Mouse (Mus musculus): ENCODE results near the gene Aunip. TPM values are rescaled to one million over a fixed set of nuclear protein-coding genes. Genes with fewer than 3 reads are reported as not detected.

The Aunip gene
- polyA plus RNA-seq, 1 experiment from 2014 or later: 13.7 TPM

DNA sequence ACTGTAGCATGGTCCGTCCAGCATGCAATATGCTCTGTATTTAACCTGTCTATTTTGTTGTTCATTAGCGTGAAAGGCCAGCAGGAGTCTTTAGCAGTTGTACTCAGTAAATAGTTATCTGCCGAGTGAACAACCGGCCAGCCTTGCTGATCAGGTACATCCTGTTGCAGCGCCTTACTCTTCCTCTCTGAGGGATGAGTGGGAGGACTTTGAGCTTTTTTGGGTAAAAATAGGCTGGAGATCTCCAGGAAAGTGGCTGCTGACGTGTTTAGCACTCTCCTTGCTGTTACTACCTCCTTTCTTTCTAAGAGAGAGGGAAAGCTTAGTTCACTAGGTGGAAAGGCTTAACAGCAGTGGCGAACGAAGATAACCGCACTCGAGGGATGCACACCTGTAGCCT is 6.9 kb downstream of the Aunip start:
- H3K27me3 ChIP-seq (ENCODE audit: control insufficient read depth, insufficient read depth, low read depth, low read length): no peaks in the 10 kb centered on the region
- no peak overlapping the region for H3K4me2 ChIP-seq (ENCODE audit: low read depth, low read length)
- H3K9ac ChIP-seq (ENCODE audit: low read depth, low read length): no peak overlapping the region
- H3K9me3 ChIP-seq (replicated peaks; ENCODE audit: control insufficient read depth, low read length): no peaks in the 10 kb centered on the region
- H3K4me3 ChIP-seq (ENCODE audit: low read depth, low read length): no peak overlapping the region
- no peak overlapping the region for H3K27ac ChIP-seq (ENCODE audit: low read length)
- H3K36me3 ChIP-seq (ENCODE audit: control insufficient read depth, insufficient read depth): peaks cover 17% of the 10 kb centered on the region
- peaks cover 34% of the 10 kb centered on the region for H3K4me1 ChIP-seq (ENCODE audit: control insufficient read depth, low read depth, low read length)
- WGBS (ENCODE audit: insufficient replicate concordance): 65% methylated on average over 10 of the region's 10 CpGs
- ATAC-seq (ENCODE audit: low read depth): no peak

DNA sequence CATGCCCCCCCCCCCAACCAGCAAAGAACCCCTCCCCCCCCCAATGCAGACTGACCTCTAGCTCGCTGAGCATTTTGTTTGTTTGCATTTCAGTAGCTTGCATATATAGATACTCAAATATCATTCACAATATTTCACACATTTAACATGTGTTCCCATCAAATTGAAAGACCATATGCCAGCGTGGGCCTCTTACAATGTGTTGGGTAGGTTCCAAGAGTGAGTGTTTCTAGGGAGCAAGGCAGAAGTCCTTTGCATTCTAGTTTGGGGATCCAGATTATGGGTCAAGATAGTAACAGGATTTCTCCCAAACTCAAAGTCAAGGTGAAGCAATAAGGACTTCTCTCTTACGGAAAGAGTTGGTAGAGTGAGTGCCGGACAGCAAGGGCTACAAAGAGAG is 7.7 kb downstream of the Aunip start:
- Histone ChIP-seq H3K9ac (ENCODE audit: low read depth, low read length) (no peak overlapping the region), H3K4me3 (ENCODE audit: low read depth, low read length) (no peak overlapping the region), H3K4me2 (ENCODE audit: low read depth, low read length) (no peak overlapping the region), H3K9me3 (replicated peaks; ENCODE audit: control insufficient read depth, low read length) (no peaks in the 10 kb centered on the region), H3K27me3 (ENCODE audit: control insufficient read depth, insufficient read depth, low read depth, low read length) (no peaks in the 10 kb centered on the region), H3K36me3 (ENCODE audit: control insufficient read depth, insufficient read depth) (peaks cover 23% of the 10 kb centered on the region), H3K4me1 (ENCODE audit: control insufficient read depth, low read depth, low read length) (peaks cover 29% of the 10 kb centered on the region), H3K27ac (ENCODE audit: low read length) (no peak overlapping the region)
- no peak for ATAC-seq (ENCODE audit: low read depth)
- 87% methylated on average over 4 of the region's 4 CpGs for WGBS (ENCODE audit: insufficient replicate concordance)

DNA sequence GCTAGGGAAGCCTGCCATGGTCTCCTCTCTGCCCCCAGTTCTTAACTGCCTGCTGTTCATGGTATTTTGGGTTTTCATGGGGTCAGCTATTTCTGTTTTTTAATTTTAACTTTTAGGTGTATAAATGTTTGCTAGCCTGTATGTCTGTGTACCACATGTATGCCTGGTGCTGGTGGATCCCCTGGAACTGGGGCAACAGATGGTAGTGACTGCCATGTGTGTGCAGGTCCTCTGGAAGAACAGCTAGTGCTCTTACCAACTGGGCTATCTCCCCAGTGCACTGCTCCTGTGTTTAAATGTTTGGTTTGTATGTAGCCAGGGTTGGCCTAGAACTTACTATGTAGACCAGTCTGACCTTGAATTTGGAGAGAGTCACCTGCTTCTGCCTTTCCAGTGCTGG is 8.5 kb downstream of the Aunip start:
- peaks cover 22% of the 10 kb centered on the region for H3K4me1 ChIP-seq (ENCODE audit: control insufficient read depth, low read depth, low read length)
- no peak overlapping the region for H3K27ac ChIP-seq (ENCODE audit: low read length)
- no peak overlapping the region for H3K9ac ChIP-seq (ENCODE audit: low read depth, low read length)
- no peak for ATAC-seq (ENCODE audit: low read depth)
- no peak overlapping the region for H3K4me3 ChIP-seq (ENCODE audit: low read depth, low read length)
- H3K36me3 ChIP-seq (ENCODE audit: control insufficient read depth, insufficient read depth): peaks cover 26% of the 10 kb centered on the region
- no peaks in the 10 kb centered on the region for H3K27me3 ChIP-seq (ENCODE audit: control insufficient read depth, insufficient read depth, low read depth, low read length)
- no peaks in the 10 kb centered on the region for H3K9me3 ChIP-seq (replicated peaks; ENCODE audit: control insufficient read depth, low read length)
- H3K4me2 ChIP-seq (ENCODE audit: low read depth, low read length): no peak overlapping the region

DNA sequence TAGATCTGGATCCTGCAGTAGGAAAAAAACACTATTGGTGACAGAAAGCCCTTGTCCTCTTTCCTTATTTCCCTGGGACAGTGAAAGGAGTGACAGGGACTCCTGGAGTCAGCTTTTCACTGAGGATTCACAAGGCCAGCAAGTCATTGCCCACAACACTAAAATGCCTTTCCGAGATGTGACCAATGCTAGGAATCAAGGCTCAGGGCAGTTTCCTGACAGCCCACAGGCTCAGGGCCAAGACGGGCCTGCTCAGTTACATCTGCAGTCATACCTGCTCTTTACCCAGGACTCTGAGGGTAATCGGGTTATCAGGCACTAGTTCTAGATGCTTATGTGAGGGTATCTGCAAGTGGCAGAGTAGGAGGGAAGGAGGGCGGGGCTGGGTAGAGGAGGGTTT is 12.6 kb downstream of the Aunip start:
- whole genome bisulfite sequencing (ENCODE audit: insufficient replicate concordance): 73% methylated on average over 4 of the region's 4 CpGs
- Histone ChIP-seq H3K9me3 (replicated peaks; ENCODE audit: control insufficient read depth, low read length) (no peaks in the 10 kb centered on the region), H3K27me3 (ENCODE audit: control insufficient read depth, insufficient read depth, low read depth, low read length) (no peaks in the 10 kb centered on the region), H3K27ac (ENCODE audit: low read length) (no peak overlapping the region), H3K36me3 (ENCODE audit: control insufficient read depth, insufficient read depth) (peaks cover 36% of the 10 kb centered on the region), H3K4me3 (ENCODE audit: low read depth, low read length) (no peak overlapping the region), H3K4me2 (ENCODE audit: low read depth, low read length) (no peak overlapping the region), H3K9ac (ENCODE audit: low read depth, low read length) (no peak overlapping the region), H3K4me1 (ENCODE audit: control insufficient read depth, low read depth, low read length) (no peaks in the 10 kb centered on the region)
- no peak for ATAC-seq (ENCODE audit: low read depth)

DNA sequence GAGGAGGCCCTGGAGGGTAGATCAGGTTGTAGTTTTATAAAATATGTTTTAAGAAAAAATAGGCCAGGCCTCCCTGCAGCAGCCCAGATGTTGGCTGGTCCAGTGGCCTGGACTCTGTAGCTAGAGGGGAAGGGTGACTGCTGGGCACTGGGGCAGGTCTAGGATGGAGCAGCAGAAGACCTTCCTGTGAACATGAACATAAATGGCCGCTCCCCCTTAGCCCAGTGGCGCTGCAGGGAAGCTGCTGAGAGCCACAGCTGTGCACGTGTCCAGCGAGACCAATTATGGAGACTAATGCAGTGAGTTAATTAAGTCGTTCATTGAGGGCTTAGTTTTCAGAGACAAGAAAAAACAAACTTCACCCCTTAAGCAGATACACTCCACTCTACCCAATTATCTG is 15.0 kb downstream of the Aunip start:
- 67% methylated on average over 5 of the region's 5 CpGs for WGBS (ENCODE audit: insufficient replicate concordance)
- Histone ChIP-seq H3K9me3 (replicated peaks; ENCODE audit: control insufficient read depth, low read length) (no peaks in the 10 kb centered on the region), H3K9ac (ENCODE audit: low read depth, low read length) (no peak overlapping the region), H3K27me3 (ENCODE audit: control insufficient read depth, insufficient read depth, low read depth, low read length) (no peaks in the 10 kb centered on the region), H3K4me2 (ENCODE audit: low read depth, low read length) (no peak overlapping the region), H3K4me3 (ENCODE audit: low read depth, low read length) (no peak overlapping the region), H3K36me3 (ENCODE audit: control insufficient read depth, insufficient read depth) (peaks cover 42% of the 10 kb centered on the region), H3K4me1 (ENCODE audit: control insufficient read depth, low read depth, low read length) (no peaks in the 10 kb centered on the region), H3K27ac (ENCODE audit: low read length) (no peak overlapping the region)
- ATAC-seq (ENCODE audit: low read depth): no peak

DNA sequence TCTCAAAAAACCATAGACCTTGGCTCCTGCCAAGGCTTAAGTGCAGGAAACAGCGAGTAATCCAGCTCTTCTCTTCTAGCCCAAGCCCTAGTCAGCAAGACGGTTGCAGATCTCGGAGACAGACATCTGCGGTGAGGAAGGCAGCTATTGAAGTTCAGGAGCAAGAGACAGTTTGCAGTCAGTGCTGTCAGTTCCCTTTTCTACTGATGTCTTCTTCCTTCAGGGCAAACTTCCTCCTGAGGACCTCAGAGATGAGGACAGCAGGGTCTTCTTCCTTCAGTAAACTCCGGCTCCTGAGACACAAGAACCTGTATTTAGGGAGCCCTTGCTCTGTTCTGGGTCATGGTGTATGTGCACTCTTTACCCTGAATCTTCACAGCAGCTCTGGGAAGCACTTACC is 15.4 kb downstream of the Aunip start:
- WGBS (ENCODE audit: insufficient replicate concordance): 44% methylated on average over 5 of the region's 5 CpGs
- Histone ChIP-seq H3K9ac (ENCODE audit: low read depth, low read length) (no peak overlapping the region), H3K27ac (ENCODE audit: low read length) (no peak overlapping the region), H3K4me1 (ENCODE audit: control insufficient read depth, low read depth, low read length) (no peaks in the 10 kb centered on the region), H3K9me3 (replicated peaks; ENCODE audit: control insufficient read depth, low read length) (no peaks in the 10 kb centered on the region), H3K27me3 (ENCODE audit: control insufficient read depth, insufficient read depth, low read depth, low read length) (no peaks in the 10 kb centered on the region), H3K4me2 (ENCODE audit: low read depth, low read length) (no peak overlapping the region), H3K36me3 (ENCODE audit: control insufficient read depth, insufficient read depth) (peaks cover 41% of the 10 kb centered on the region), H3K4me3 (ENCODE audit: low read depth, low read length) (no peak overlapping the region)
- no peak for ATAC-seq (ENCODE audit: low read depth)

DNA sequence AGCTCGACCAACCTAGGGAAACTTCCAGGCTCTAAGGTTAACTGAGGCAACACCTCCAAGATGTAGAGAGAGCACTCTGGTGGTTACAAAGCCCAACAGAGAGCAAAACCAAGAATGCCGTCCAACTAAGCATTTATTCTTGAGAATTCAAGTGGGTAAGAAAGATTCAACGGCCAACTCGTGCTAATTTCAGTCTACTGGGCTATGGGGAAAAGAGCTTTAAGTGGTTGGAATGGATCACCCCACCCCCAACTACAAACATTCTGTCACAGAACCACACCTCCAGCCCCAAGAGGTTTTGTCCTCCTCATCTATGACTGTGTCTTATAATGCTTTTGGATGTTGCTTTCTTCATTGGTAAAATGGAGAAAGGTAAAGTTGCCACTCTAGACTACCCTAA is 22.1 kb downstream of the Aunip start:
- no peak overlapping the region for H3K4me3 ChIP-seq (ENCODE audit: low read depth, low read length)
- WGBS (ENCODE audit: insufficient replicate concordance): 53% methylated on average over 4 of the region's 4 CpGs
- no peak for ATAC-seq (ENCODE audit: low read depth)
- H3K36me3 ChIP-seq (ENCODE audit: control insufficient read depth, insufficient read depth): peaks cover 13% of the 10 kb centered on the region
- H3K9me3 ChIP-seq (replicated peaks; ENCODE audit: control insufficient read depth, low read length): no peaks in the 10 kb centered on the region
- no peak overlapping the region for H3K27ac ChIP-seq (ENCODE audit: low read length)
- peaks cover 28% of the 10 kb centered on the region for H3K4me1 ChIP-seq (ENCODE audit: control insufficient read depth, low read depth, low read length)
- H3K27me3 ChIP-seq (ENCODE audit: control insufficient read depth, insufficient read depth, low read depth, low read length): no peaks in the 10 kb centered on the region
- H3K9ac ChIP-seq (ENCODE audit: low read depth, low read length): no peak overlapping the region
- H3K4me2 ChIP-seq (ENCODE audit: low read depth, low read length): no peak overlapping the region

DNA sequence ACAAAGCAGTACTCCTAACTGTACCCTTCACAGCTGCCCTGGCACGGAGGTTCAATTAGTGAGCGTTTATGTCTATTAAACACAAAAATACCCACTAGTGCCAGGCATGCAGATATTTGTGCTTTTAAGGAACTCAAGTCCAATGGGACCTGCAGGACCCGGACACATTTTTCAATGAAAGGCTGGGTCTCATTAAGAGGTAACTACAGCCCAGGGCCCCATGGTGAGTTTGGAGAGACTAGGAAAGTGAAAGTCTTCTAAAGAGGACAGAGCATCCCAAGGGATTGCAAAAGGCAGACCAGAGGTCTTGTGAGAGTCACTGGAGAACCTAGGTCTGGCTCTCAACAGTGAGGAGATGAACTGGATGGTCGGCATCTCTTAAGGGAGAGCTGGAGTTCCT is 22.6 kb downstream of the Aunip start:
- Histone ChIP-seq H3K36me3 (ENCODE audit: control insufficient read depth, insufficient read depth) (peaks cover 9% of the 10 kb centered on the region), H3K27ac (ENCODE audit: low read length) (no peak overlapping the region), H3K4me2 (ENCODE audit: low read depth, low read length) (peak overlapping the region; percentile 99; the same call in 1 of the 2 replicates), H3K4me3 (ENCODE audit: low read depth, low read length) (peak overlapping the region; percentile 96), H3K9ac (ENCODE audit: low read depth, low read length) (no peak overlapping the region; the same call in 1 of the 2 replicates), H3K9me3 (replicated peaks; ENCODE audit: control insufficient read depth, low read length) (no peaks in the 10 kb centered on the region), H3K27me3 (ENCODE audit: control insufficient read depth, insufficient read depth, low read depth, low read length) (no peaks in the 10 kb centered on the region), H3K4me1 (ENCODE audit: control insufficient read depth, low read depth, low read length) (peaks cover 28% of the 10 kb centered on the region)
- 72% methylated on average over 4 of the region's 4 CpGs for WGBS (ENCODE audit: insufficient replicate concordance)
- no peak for ATAC-seq (ENCODE audit: low read depth)

DNA sequence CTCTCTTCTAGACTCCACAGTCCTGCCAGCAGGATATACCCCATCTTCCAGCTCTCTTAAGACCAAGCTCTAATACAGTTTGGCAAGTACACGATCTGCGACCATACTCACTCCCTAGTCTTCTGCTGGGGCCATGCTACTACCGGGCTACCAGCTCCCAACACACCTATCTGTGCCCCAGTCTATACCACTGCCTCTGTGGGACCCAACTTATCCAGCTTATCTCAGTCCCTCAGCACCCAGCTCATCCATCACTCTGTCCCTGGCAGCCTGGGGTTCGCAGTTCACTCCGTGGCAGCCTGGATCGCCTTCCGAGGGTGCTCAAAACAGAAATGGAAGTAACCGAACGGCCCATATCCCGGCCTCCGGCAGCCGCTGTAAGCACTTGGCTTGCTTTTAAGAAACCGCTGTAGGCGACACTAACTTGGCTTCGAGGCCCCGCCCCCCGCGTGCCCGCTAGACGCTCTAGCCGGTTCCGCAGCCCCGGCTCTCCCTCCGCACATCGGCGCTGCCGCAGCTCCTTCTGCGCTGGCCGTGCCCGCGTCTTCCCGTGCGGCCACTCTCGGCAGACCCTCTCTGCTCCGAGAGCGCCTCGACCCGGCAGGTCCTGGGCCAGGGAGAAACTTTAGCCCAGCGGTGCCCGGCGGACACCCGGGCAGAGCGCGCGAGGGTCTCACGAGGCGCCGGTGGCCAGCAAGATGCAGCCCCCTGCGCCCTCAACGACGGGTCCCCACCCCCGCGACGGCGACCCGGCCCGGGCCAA is 23.5 kb downstream of the Aunip start:
- peak; percentile 23 for ATAC-seq (ENCODE audit: low read depth)
- Histone ChIP-seq H3K4me2 (ENCODE audit: low read depth, low read length) (peak overlapping the region; percentile 99), H3K27ac (ENCODE audit: low read length) (peak overlapping the region; percentile 79), H3K4me3 (ENCODE audit: low read depth, low read length) (peak overlapping the region; percentile 96), H3K36me3 (ENCODE audit: control insufficient read depth, insufficient read depth) (peaks cover 4% of the 10 kb centered on the region), H3K27me3 (ENCODE audit: control insufficient read depth, insufficient read depth, low read depth, low read length) (no peaks in the 10 kb centered on the region), H3K9ac (ENCODE audit: low read depth, low read length) (peak overlapping the region; percentile 89), H3K4me1 (ENCODE audit: control insufficient read depth, low read depth, low read length) (peaks cover 28% of the 10 kb centered on the region), H3K9me3 (replicated peaks; ENCODE audit: control insufficient read depth, low read length) (no peaks in the 10 kb centered on the region)
- under 1% methylated on average over 57 of the region's 57 CpGs for WGBS (ENCODE audit: insufficient replicate concordance)
